In the genomic region with DNA sequence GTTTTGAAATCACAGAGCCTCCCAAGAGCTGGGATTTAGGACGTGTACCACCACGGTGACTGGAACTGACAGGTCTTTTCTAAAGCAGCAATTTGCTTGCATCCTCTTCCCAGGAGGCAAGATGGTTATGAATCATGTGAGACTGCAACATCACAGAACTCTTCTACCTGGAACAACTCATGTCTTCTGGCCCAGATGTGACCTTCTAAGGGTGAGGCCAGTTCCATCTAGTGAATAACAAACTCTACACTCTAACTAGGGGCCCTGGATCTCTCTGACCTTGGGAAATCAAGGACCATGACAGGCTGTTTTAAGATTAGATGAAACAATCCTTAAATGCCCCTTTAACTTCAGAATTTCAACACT, we compare ENCODE assay signal across 7 mouse cellular contexts. TPM values are rescaled to one million over a fixed set of nuclear protein-coding genes. Genes with fewer than 3 reads are reported as not detected.
A peak's percentile ranks its signal among the peaks of the same experiment; 100 is the strongest.
DNase-seq lines count a peak whose midpoint lies in the region; ATAC-seq and TF ChIP-seq lines count a peak whose summit lies in the region.

No protein-coding gene starts in this region.

- no peak for TF ChIP-seq POLR2A in MEL (IDR thresholded peaks at IDR 0.05; ENCODE audit: control insufficient read depth in 1 of 2, insufficient read depth in 1 of 2, low read depth in 1 of 2, low read length in 2 of 2, poor library complexity in 1 of 2)

- H3K27me3 ChIP-seq in MEL (ENCODE audit: control insufficient read depth in 1 of 2, insufficient read depth in 2 of 2, low read length in 2 of 2): no peaks in the 10 kb centered on the region
- no peaks in the 10 kb centered on the region for H3K27me3 ChIP-seq in hindbrain, embryonic 14.5 days (ENCODE audit: control insufficient read depth, insufficient read depth, low read length)
- H3K27me3 ChIP-seq in liver, embryonic 16.5 days (ENCODE audit: control insufficient read depth, insufficient read depth, low read depth, low read length): no peaks in the 10 kb centered on the region

- WGBS in hindbrain, embryonic 14.5 days: 66% methylated on average over 2 of the region's 2 CpGs
- WGBS in liver, embryonic 16.5 days (ENCODE audit: insufficient replicate concordance): 60% methylated on average over 2 of the region's 2 CpGs

- H3K9me3 ChIP-seq in MEL (replicated peaks; ENCODE audit: insufficient read depth, low read length): no peaks in the 10 kb centered on the region
- H3K9me3 ChIP-seq in hindbrain, embryonic 14.5 days (ENCODE audit: control insufficient read depth, low read length): no peaks in the 10 kb centered on the region
- no peaks in the 10 kb centered on the region for H3K9me3 ChIP-seq in liver, embryonic 16.5 days (replicated peaks; ENCODE audit: control insufficient read depth, low read length)

- H3K9ac ChIP-seq in MEL (ENCODE audit: control insufficient read depth, low read depth, low read length, poor library complexity, severe bottlenecking): no peak overlapping the region
- peak overlapping the region; percentile 31; the same call in 1 of the 2 replicates for H3K9ac ChIP-seq in hindbrain, embryonic 14.5 days
- H3K9ac ChIP-seq in liver, embryonic 16.5 days (ENCODE audit: low read depth, low read length): no peak overlapping the region

- TF ChIP-seq EP300 in MEL (IDR thresholded peaks at IDR 0.05; ENCODE audit: low read depth in 1 of 2, low read length in 2 of 2): no peak

- H3K79me2 ChIP-seq in MEL (ENCODE audit: control insufficient read depth, insufficient read depth, low read length, poor library complexity): peaks cover 9% of the 10 kb centered on the region

- no peak for TF ChIP-seq CTCF in MEL (IDR thresholded peaks at IDR 0.05 in 2 of 3, conservative IDR thresholded peaks at IDR 0.05 in 1 of 3; ENCODE audit: control insufficient read depth in 1 of 3, insufficient read depth in 1 of 3, low read depth in 2 of 3, low read length in 3 of 3, poor library complexity in 1 of 3, severe bottlenecking in 1 of 3)

- peak; percentile 42 for DNase-seq in A20 (ENCODE audit: low read depth, low spot score)
- DNase-seq in MEL (ENCODE audit: low read depth, low spot score): peak; percentile 28
- no peak for DNase-seq in hindbrain, embryonic 14.5 days (ENCODE audit: low spot score)
- no peak for DNase-seq in adrenal gland, postnatal 10 days
- DNase-seq in left cerebral cortex, adult 8-10 months (ENCODE audit: low spot score in 2 of 2): no peak
- no peak for DNase-seq in left cerebral cortex, adult 9 months (ENCODE audit: low spot score in 2 of 2)

- H3K36me3 ChIP-seq in MEL (ENCODE audit: control insufficient read depth in 1 of 2, insufficient read depth in 2 of 2, low read length in 2 of 2): peaks cover 0 to 38% of the 10 kb centered on the region in 2 experiments; a peak in 2 of 4 replicates
- H3K36me3 ChIP-seq in hindbrain, embryonic 14.5 days (replicated peaks; ENCODE audit: control insufficient read depth, insufficient read depth): peaks cover 19% of the 10 kb centered on the region
- H3K36me3 ChIP-seq in liver, embryonic 16.5 days (ENCODE audit: control insufficient read depth, insufficient read depth): no peaks in the 10 kb centered on the region

- peaks cover 9 to 25% of the 10 kb centered on the region in 2 experiments for H3K4me1 ChIP-seq in MEL (ENCODE audit: control insufficient read depth in 1 of 2, insufficient read depth in 2 of 2, low read length in 2 of 2)
- H3K4me1 ChIP-seq in hindbrain, embryonic 14.5 days (replicated peaks; ENCODE audit: control insufficient read depth, insufficient read depth, low read length): peaks cover 24% of the 10 kb centered on the region
- peaks cover 13% of the 10 kb centered on the region for H3K4me1 ChIP-seq in liver, embryonic 16.5 days (ENCODE audit: control insufficient read depth, low read depth, low read length)

- H3K4me2 ChIP-seq in hindbrain, embryonic 14.5 days (replicated peaks): peak overlapping the region; percentile 83
- peak overlapping the region; percentile 27; the same call in 1 of the 2 replicates for H3K4me2 ChIP-seq in liver, embryonic 16.5 days (ENCODE audit: low read depth, low read length)

- no peak overlapping the region for H3K27ac ChIP-seq in MEL (ENCODE audit: control insufficient read depth, low read depth, low read length)
- peak overlapping the region; percentile 41; the same call in 1 of the 2 replicates for H3K27ac ChIP-seq in hindbrain, embryonic 14.5 days
- no peak overlapping the region; the same call in 1 of the 2 replicates for H3K27ac ChIP-seq in liver, embryonic 16.5 days (ENCODE audit: low read length)

- no peak for TF ChIP-seq RAD21 in MEL (IDR thresholded peaks at IDR 0.05; ENCODE audit: low read depth, low read length)

- no peak overlapping the region for H3K4me3 ChIP-seq in MEL (ENCODE audit: control insufficient read depth in 1 of 2, insufficient read depth in 1 of 2, low read depth in 2 of 2, low read length in 2 of 2)
- no peak overlapping the region for H3K4me3 ChIP-seq in hindbrain, embryonic 14.5 days (replicated peaks; ENCODE audit: low read length)
- no peak overlapping the region for H3K4me3 ChIP-seq in liver, embryonic 16.5 days (ENCODE audit: low read depth, low read length)

- ATAC-seq in hindbrain, embryonic 14.5 days (ENCODE audit: low FRiP score): no peak
- ATAC-seq in liver, embryonic 16.5 days (ENCODE audit: low read depth): no peak

TF ChIP-seq in MEL, 35 proteins besides CTCF, POLR2A, EP300 and RAD21:
- TF ChIP-seq GABPA (IDR thresholded peaks at IDR 0.05; ENCODE audit: low read depth, low read length) (no peak), ZNF384 (IDR thresholded peaks at IDR 0.05; ENCODE audit: low read depth, low read length) (0 out of 2 replicates have a peak, but pooled peaks have one; percentile 29)

RNA-seq across cellular contexts. Expression of a gene that starts 1.9 kb away (rescaled TPM):
- 0.81 and 1.3 TPM in 2 replicates for total RNA-seq in MEL (2012; rRNA removed)
- polyA plus RNA-seq in MEL (2012; ENCODE audit: insufficient read depth in 1 of 2, insufficient read length in 2 of 2, low read depth in 1 of 2, low replicate concordance in 2 of 2, missing spikeins in 1 of 2): 1 to 10 TPM in 1 of 2 experiments, not detected in 1; 1.3 TPM
- polyA plus RNA-seq in hindbrain, embryonic 14.5 days (2014; fragmentation: Nextera tagmentation; extraction: Ambion mirVana): 11.4 and 11.5 TPM in 2 replicates
- 0.74 and 0.88 TPM in 2 replicates for polyA plus RNA-seq in liver, embryonic 16.5 days (2015; fragmentation: Nextera tagmentation; extraction: Ambion mirVana)
- 1 to 10 TPM; 6.9 to 9.9 TPM for total RNA-seq in adrenal gland, postnatal 10 days (2021)
- total RNA-seq in left cerebral cortex, adult 8-10 months (2022): 10 to 100 TPM; 12.7 to 16.4 (median 14.1) TPM

RNA-seq across cellular contexts. Expression of a gene that starts 2.1 kb away (rescaled TPM):
- 175 and 208 TPM in 2 replicates for total RNA-seq in MEL (2012; rRNA removed)
- polyA plus RNA-seq in MEL (2012; ENCODE audit: insufficient read depth in 1 of 2, insufficient read length in 2 of 2, low read depth in 1 of 2, low replicate concordance in 2 of 2, missing spikeins in 1 of 2): 100 to 1,000 TPM; 174 to 329 TPM
- 597 and 634 TPM in 2 replicates for polyA plus RNA-seq in hindbrain, embryonic 14.5 days (2014; fragmentation: Nextera tagmentation; extraction: Ambion mirVana)
- polyA plus RNA-seq in liver, embryonic 16.5 days (2015; fragmentation: Nextera tagmentation; extraction: Ambion mirVana): 204 and 208 TPM in 2 replicates
- 100 to 1,000 TPM; 587 to 703 TPM for total RNA-seq in adrenal gland, postnatal 10 days (2021)
- 1,000 to 10,000 TPM in 2 of 4 experiments, 100 to 1,000 TPM in 2; 821 to 1,026 (median 921) TPM for total RNA-seq in left cerebral cortex, adult 8-10 months (2022)

Comparison
In these comparisons a context has a peak if more than half of its experiments do, and no peak if none do; other contexts are left out.
1. DNase-seq: peak in A20 (single experiment) and MEL (single experiment); none in hindbrain, embryonic 14.5 days (single experiment), adrenal gland, postnatal 10 days (single experiment), left cerebral cortex, adult 8-10 months (0 of 2) and left cerebral cortex, adult 9 months (0 of 2).